In the genomic region with DNA sequence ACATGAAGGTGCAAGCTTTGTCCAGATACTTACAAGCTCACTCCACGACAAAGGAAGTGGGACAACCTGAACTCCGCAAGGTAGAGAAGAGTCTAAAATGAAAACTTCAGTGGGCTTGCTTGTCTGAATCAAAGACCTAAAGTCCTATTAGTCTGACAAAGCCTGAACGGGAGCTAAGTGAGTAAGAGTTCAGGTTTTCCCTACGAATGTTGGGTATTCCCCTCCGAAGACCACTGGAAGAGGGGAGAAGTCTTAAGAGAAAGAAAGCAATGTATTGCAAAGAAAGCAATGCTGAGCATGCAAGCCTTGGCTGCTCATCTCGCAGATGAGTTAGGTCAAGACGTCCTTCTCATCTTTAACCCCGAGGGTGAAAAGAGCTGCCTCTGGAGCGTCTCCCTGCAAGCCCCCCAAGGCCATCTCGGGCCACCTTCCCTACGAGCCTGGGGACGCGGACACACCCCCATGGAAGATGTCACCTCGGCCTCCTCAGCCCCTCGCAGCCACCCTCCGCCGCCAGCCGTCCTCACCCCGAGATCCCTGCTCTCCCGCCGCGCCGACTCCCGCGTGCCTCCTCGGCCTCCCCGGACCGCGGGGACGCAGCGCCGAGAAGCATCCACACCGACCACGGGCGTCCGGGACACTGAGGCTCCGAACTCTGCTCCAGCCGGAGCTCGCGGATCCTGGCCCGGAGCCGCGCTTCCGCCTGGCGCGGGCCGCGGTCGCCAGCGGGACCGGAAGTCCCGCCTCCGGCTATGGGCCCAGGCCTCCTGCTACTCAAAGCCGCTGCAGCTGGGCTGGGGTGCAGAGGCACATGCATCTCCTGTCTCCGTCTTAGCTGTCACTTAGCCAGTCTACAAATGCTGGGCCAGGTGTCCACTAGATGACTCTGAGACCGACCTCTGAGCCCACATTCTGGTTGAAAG, we compare ENCODE assay signal across 7 mouse cellular contexts. TPM values are rescaled to one million over a fixed set of nuclear protein-coding genes. Genes with fewer than 3 reads are reported as not detected.
DNase-seq lines count a peak whose midpoint lies in the region; ATAC-seq and TF ChIP-seq lines count a peak whose summit lies in the region.

TSS of gene Disp1 (minus strand) at position 727 of the 923 bp plus-strand sequence.

- no peak for TF ChIP-seq CTCF in intestine, postnatal 0 days (IDR thresholded peaks at IDR 0.05; ENCODE audit: low read depth)

- H3K27ac ChIP-seq in embryonic facial prominence, embryonic 10.5 days (replicated peaks), result peak within 1 kb of the TSS; percentile 92
- no peak within 1 kb of the TSS for H3K27ac ChIP-seq in intestine, postnatal 0 days (ENCODE audit: low read depth, low read length)
- peak within 1 kb of the TSS; percentile 80 for H3K27ac ChIP-seq in limb, embryonic 12.5 days
- H3K27ac ChIP-seq in midbrain, embryonic 14.5 days (replicated peaks; ENCODE audit: low read depth, low read length), result peak within 1 kb of the TSS; percentile 66

- peak within 1 kb of the TSS; percentile 86 for H3K4me2 ChIP-seq in intestine, postnatal 0 days (replicated peaks; ENCODE audit: low read depth)
- H3K4me2 ChIP-seq in limb, embryonic 12.5 days, result peak within 1 kb of the TSS; percentile 73
- peak within 1 kb of the TSS; percentile 74 for H3K4me2 ChIP-seq in midbrain, embryonic 14.5 days (ENCODE audit: low read length)

- H3K27me3 ChIP-seq in embryonic facial prominence, embryonic 10.5 days (replicated peaks; ENCODE audit: low read depth, poor library complexity, severe bottlenecking), result no peaks in the 10 kb centered on the region
- H3K27me3 ChIP-seq in intestine, postnatal 0 days (replicated peaks; ENCODE audit: control insufficient read depth, insufficient read depth, low read length), result no peaks in the 10 kb centered on the region
- no peaks in the 10 kb centered on the region for H3K27me3 ChIP-seq in limb, embryonic 12.5 days
- no peaks in the 10 kb centered on the region for H3K27me3 ChIP-seq in midbrain, embryonic 14.5 days (ENCODE audit: control insufficient read depth, insufficient read depth, low read length)

- peaks cover 3% of the 10 kb centered on the region; the same call in 1 of the 2 replicates for H3K36me3 ChIP-seq in embryonic facial prominence, embryonic 10.5 days (replicated peaks)
- H3K36me3 ChIP-seq in intestine, postnatal 0 days (ENCODE audit: control insufficient read depth, insufficient read depth), result no peaks in the 10 kb centered on the region
- peaks cover 5% of the 10 kb centered on the region; the same call in 1 of the 2 replicates for H3K36me3 ChIP-seq in limb, embryonic 12.5 days
- H3K36me3 ChIP-seq in midbrain, embryonic 14.5 days (ENCODE audit: control insufficient read depth, insufficient read depth, low read length), result no peaks in the 10 kb centered on the region

- peaks cover 29% of the 10 kb centered on the region for H3K4me1 ChIP-seq in embryonic facial prominence, embryonic 10.5 days
- no peaks in the 10 kb centered on the region for H3K4me1 ChIP-seq in intestine, postnatal 0 days (replicated peaks; ENCODE audit: control insufficient read depth, insufficient read depth, low read length)
- peaks cover 19% of the 10 kb centered on the region for H3K4me1 ChIP-seq in limb, embryonic 12.5 days (replicated peaks)
- H3K4me1 ChIP-seq in midbrain, embryonic 14.5 days (ENCODE audit: control insufficient read depth, insufficient read depth, low read length), result peaks cover 10% of the 10 kb centered on the region

- peak; percentile 95 for ATAC-seq in granulocyte monocyte progenitor cell, adult 5-6 weeks (replicated peaks; ENCODE audit: poor library complexity, severe bottlenecking)
- ATAC-seq in intestine, postnatal 0 days, result peak; percentile 79
- peak; percentile 93 for ATAC-seq in limb, embryonic 12.5 days (ENCODE audit: insufficient number of reproducible peaks, insufficient read depth, low FRiP score, low TSS enrichment, low read depth)
- peak; percentile 78 for ATAC-seq in midbrain, embryonic 14.5 days (ENCODE audit: low FRiP score, low TSS enrichment)

- DNase-seq in adrenal gland, postnatal 10 days, result peak; percentile 86
- DNase-seq in embryonic facial prominence, embryonic 10.5 days (ENCODE audit: low spot score), result peak; percentile 88
- DNase-seq in midbrain, embryonic 14.5 days, result peak; percentile 92
- DNase-seq in spleen, adult 12 weeks (ENCODE audit: low spot score), result peak; percentile 66

- no peaks in the 10 kb centered on the region for H3K9me3 ChIP-seq in embryonic facial prominence, embryonic 10.5 days
- H3K9me3 ChIP-seq in intestine, postnatal 0 days (ENCODE audit: control insufficient read depth), result no peaks in the 10 kb centered on the region
- no peaks in the 10 kb centered on the region for H3K9me3 ChIP-seq in limb, embryonic 12.5 days
- no peaks in the 10 kb centered on the region for H3K9me3 ChIP-seq in midbrain, embryonic 14.5 days (ENCODE audit: control insufficient read depth, low read length)

- 3% methylated on average over 56 of the region's 56 CpGs for WGBS in embryonic facial prominence, embryonic 10.5 days
- 3% methylated on average over 55 of the region's 56 CpGs for WGBS in intestine, postnatal 0 days
- WGBS in limb, embryonic 12.5 days, result 3% methylated on average over 56 of the region's 56 CpGs
- WGBS in midbrain, embryonic 14.5 days, result 4% methylated on average over 56 of the region's 56 CpGs

- peak within 1 kb of the TSS; percentile 69 for H3K9ac ChIP-seq in intestine, postnatal 0 days (ENCODE audit: low read depth, low read length)
- H3K9ac ChIP-seq in limb, embryonic 12.5 days (replicated peaks), result peak within 1 kb of the TSS; percentile 93
- H3K9ac ChIP-seq in midbrain, embryonic 14.5 days (replicated peaks; ENCODE audit: low read length), result peak within 1 kb of the TSS; percentile 85

- H3K4me3 ChIP-seq in embryonic facial prominence, embryonic 10.5 days, result peak within 1 kb of the TSS; percentile 73
- H3K4me3 ChIP-seq in intestine, postnatal 0 days (ENCODE audit: low read depth, low read length), result peak within 1 kb of the TSS; percentile 71
- peak within 1 kb of the TSS; percentile 74 for H3K4me3 ChIP-seq in limb, embryonic 12.5 days (replicated peaks)
- peak within 1 kb of the TSS; percentile 67 for H3K4me3 ChIP-seq in midbrain, embryonic 14.5 days (replicated peaks; ENCODE audit: low read depth, low read length)

RNA-seq across cellular contexts. Expression of gene Disp1, which starts in this region (rescaled TPM):
- 10 to 100 TPM; 10.2 to 14.9 TPM for total RNA-seq in adrenal gland, postnatal 10 days (2021)
- polyA plus RNA-seq in embryonic facial prominence, embryonic 10.5 days (2016; fragmentation: Nextera tagmentation; extraction: Ambion mirVana), result 13.5 and 13.6 TPM in 2 replicates
- total RNA-seq in granulocyte monocyte progenitor cell, adult 5-6 weeks (2014; fragmentation: Nextera tagmentation), result 4.1 and 8.3 TPM in 2 replicates
- total RNA-seq in granulocyte monocyte progenitor cell, adult 5-6 weeks (2017), result 6.7 and 9.9 TPM in 2 replicates
- 4.5 and 5.5 TPM in 2 replicates for polyA plus RNA-seq in intestine, postnatal 0 days (2015; fragmentation: Nextera tagmentation; extraction: Ambion mirVana)
- 22.1 and 25.3 TPM in 2 replicates for polyA plus RNA-seq in limb, embryonic 12.5 days (2016; fragmentation: Nextera tagmentation; extraction: Ambion mirVana)
- 6.0 and 9.1 TPM in 2 replicates for polyA plus RNA-seq in midbrain, embryonic 14.5 days (2014; fragmentation: Nextera tagmentation; extraction: Ambion mirVana)
